In genomic region chr17:51789098-51789497, GRCm38 (mm10) we compare ENCODE assay signal across 15 mouse cellular contexts.
"Had no signal": no experiment of that assay in that cellular context is flagged by ENCODE, and none has a peak within 500 bp of the region (broad histone marks: within the 10 kb centered on the region; RNA-seq: fewer than 3 reads in every experiment).

No protein-coding gene starts in this region.

- H3K27ac ChIP-seq: kidney, embryonic 15.5 days; limb, embryonic 12.5 days; liver, embryonic 13.5 days; lung, embryonic 15.5 days; midbrain, embryonic 13.5 days; neural tube, embryonic 13.5 days; stomach, embryonic 15.5 days had no signal

- H3K4me2 ChIP-seq: kidney, embryonic 15.5 days; limb, embryonic 12.5 days; liver, embryonic 13.5 days; lung, embryonic 15.5 days; midbrain, embryonic 13.5 days; neural tube, embryonic 13.5 days; stomach, embryonic 15.5 days had no signal

- H3K4me1 ChIP-seq: liver, embryonic 13.5 days; stomach, embryonic 15.5 days had no signal

- H3K9ac ChIP-seq: kidney, embryonic 15.5 days; limb, embryonic 12.5 days; liver, embryonic 13.5 days; liver, postnatal 0 days; lung, embryonic 15.5 days; midbrain, embryonic 13.5 days; neural tube, embryonic 13.5 days; stomach, embryonic 15.5 days had no signal

- H3K9me3 ChIP-seq: kidney, embryonic 15.5 days; limb, embryonic 12.5 days; liver, embryonic 13.5 days; lung, embryonic 15.5 days; midbrain, embryonic 13.5 days; neural tube, embryonic 13.5 days; stomach, embryonic 15.5 days had no signal

- DNase-seq: kidney, adult 2 months; kidney, postnatal 25 days; liver; liver, embryonic 13.5 days; liver, postnatal 0 days; retina, postnatal 1 day; right cerebral cortex, postnatal 14 days; thymus, adult 2 months; thymus, postnatal 25 days had no signal

- H3K27me3 ChIP-seq: kidney, embryonic 15.5 days; limb, embryonic 12.5 days; liver, embryonic 13.5 days; lung, embryonic 15.5 days; midbrain, embryonic 13.5 days; neural tube, embryonic 13.5 days; stomach, embryonic 15.5 days had no signal

- ATAC-seq: liver, postnatal 0 days; midbrain, embryonic 13.5 days had no signal

- H3K4me3 ChIP-seq: kidney, embryonic 15.5 days; limb, embryonic 12.5 days; liver, embryonic 13.5 days; lung, embryonic 15.5 days; midbrain, embryonic 13.5 days; neural tube, embryonic 13.5 days; stomach, embryonic 15.5 days had no signal

- H3K36me3 ChIP-seq: liver, embryonic 13.5 days; lung, embryonic 15.5 days; stomach, embryonic 15.5 days had no signal
